8 mouse cellular contexts compared by ENCODE assay signal in the genomic region with DNA sequence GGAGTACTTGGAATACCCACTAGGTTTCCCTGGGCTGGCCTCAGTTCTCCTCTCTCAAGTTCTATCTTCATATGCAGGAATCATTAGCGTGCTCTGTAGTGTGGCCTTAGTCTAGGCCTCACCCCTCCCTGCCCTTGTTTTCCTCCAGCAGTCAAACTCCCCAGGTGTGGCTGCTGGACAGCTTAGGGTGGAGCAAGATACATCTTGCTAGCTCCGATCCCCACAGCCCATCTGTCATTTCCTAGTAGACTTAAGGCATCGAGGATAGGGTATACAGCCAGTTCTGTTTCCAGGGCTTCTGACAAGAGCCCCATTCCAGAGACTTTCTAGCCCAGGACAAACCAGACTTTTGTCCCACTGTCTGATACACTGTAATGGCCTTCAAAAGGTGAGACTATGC. TPM values are rescaled to one million over a fixed set of nuclear protein-coding genes. Genes with fewer than 3 reads are reported as not detected.
DNase-seq lines count a peak whose midpoint lies in the region; ATAC-seq and TF ChIP-seq lines count a peak whose summit lies in the region.

No protein-coding gene starts in this region.

- H3K27ac ChIP-seq in heart, embryonic 12.5 days (ENCODE audit: poor library complexity, severe bottlenecking) = no peak overlapping the region
- H3K27ac ChIP-seq in ES-Bruce4 (ENCODE audit: insufficient read depth, low read length) = peak overlapping the region; percentile 19; the same call in 1 of the 2 replicates
- H3K27ac ChIP-seq in embryonic facial prominence, embryonic 10.5 days (replicated peaks) = peak overlapping the region; percentile 93
- H3K27ac ChIP-seq in liver, embryonic 15.5 days (replicated peaks) = peak overlapping the region; percentile 26; the same call in 1 of the 2 replicates

- peaks cover under 1% of the 10 kb centered on the region; the same call in 1 of the 2 replicates for H3K36me3 ChIP-seq in heart, embryonic 12.5 days
- H3K36me3 ChIP-seq in ES-Bruce4 (ENCODE audit: control insufficient read depth, insufficient read depth, low read length, poor library complexity, severe bottlenecking) = no peaks in the 10 kb centered on the region
- H3K36me3 ChIP-seq in embryonic facial prominence, embryonic 10.5 days (replicated peaks) = peaks cover 7% of the 10 kb centered on the region
- no peaks in the 10 kb centered on the region for H3K36me3 ChIP-seq in liver, embryonic 15.5 days (replicated peaks)

- H3K27me3 ChIP-seq in heart, embryonic 12.5 days (replicated peaks) = no peaks in the 10 kb centered on the region
- no peaks in the 10 kb centered on the region for H3K27me3 ChIP-seq in ES-Bruce4 (ENCODE audit: control insufficient read depth, insufficient read depth, low read length, poor library complexity, severe bottlenecking)
- no peaks in the 10 kb centered on the region for H3K27me3 ChIP-seq in embryonic facial prominence, embryonic 10.5 days (replicated peaks; ENCODE audit: low read depth, poor library complexity, severe bottlenecking)
- H3K27me3 ChIP-seq in liver, embryonic 15.5 days = no peaks in the 10 kb centered on the region

- TF ChIP-seq CTCF in ES-Bruce4 (IDR thresholded peaks at IDR 0.05; ENCODE audit: low read depth, low read length) = no peak

- no peak overlapping the region for H3K4me2 ChIP-seq in heart, embryonic 12.5 days
- peak overlapping the region; percentile 98; the same call in 1 of the 2 replicates for H3K4me2 ChIP-seq in liver, embryonic 15.5 days

- 79% methylated on average over 3 of the region's 3 CpGs for WGBS in heart, embryonic 12.5 days
- 95% methylated on average over 3 of the region's 3 CpGs for WGBS in embryonic facial prominence, embryonic 10.5 days
- 63% methylated on average over 3 of the region's 3 CpGs for WGBS in liver, embryonic 15.5 days (ENCODE audit: insufficient replicate concordance)

- H3K9ac ChIP-seq in heart, embryonic 12.5 days = no peak overlapping the region
- H3K9ac ChIP-seq in ES-Bruce4 (ENCODE audit: low read depth, poor library complexity, severe bottlenecking) = no peak overlapping the region
- H3K9ac ChIP-seq in liver, embryonic 15.5 days = no peak overlapping the region

- no peaks in the 10 kb centered on the region for H3K9me3 ChIP-seq in heart, embryonic 12.5 days (replicated peaks)
- no peaks in the 10 kb centered on the region for H3K9me3 ChIP-seq in ES-Bruce4 (replicated peaks; ENCODE audit: control insufficient read depth, insufficient read depth, low read length, poor library complexity, severe bottlenecking)
- no peaks in the 10 kb centered on the region for H3K9me3 ChIP-seq in embryonic facial prominence, embryonic 10.5 days
- H3K9me3 ChIP-seq in liver, embryonic 15.5 days (replicated peaks) = no peaks in the 10 kb centered on the region

- no peak for ATAC-seq in heart, embryonic 12.5 days (ENCODE audit: insufficient number of reproducible peaks, low FRiP score)
- ATAC-seq in liver, embryonic 15.5 days (ENCODE audit: insufficient read depth) = no peak

- no peak for TF ChIP-seq POLR2A in ES-Bruce4 (IDR thresholded peaks at IDR 0.05; ENCODE audit: insufficient read depth, low read length)

- TF ChIP-seq EP300 in ES-Bruce4 (IDR thresholded peaks at IDR 0.05; ENCODE audit: insufficient read depth, low read depth, low read length) = no peak

- no peak overlapping the region for H3K4me3 ChIP-seq in heart, embryonic 12.5 days
- no peak overlapping the region for H3K4me3 ChIP-seq in ES-Bruce4 (ENCODE audit: low read depth, low read length)
- peak overlapping the region; percentile 90; the same call in 1 of the 2 replicates for H3K4me3 ChIP-seq in embryonic facial prominence, embryonic 10.5 days
- H3K4me3 ChIP-seq in liver, embryonic 15.5 days (replicated peaks) = no peak overlapping the region; the same call in 1 of the 2 replicates

- peaks cover 71% of the 10 kb centered on the region for H3K4me1 ChIP-seq in heart, embryonic 12.5 days (replicated peaks)
- H3K4me1 ChIP-seq in ES-Bruce4 (ENCODE audit: control insufficient read depth, insufficient read depth, low read length) = peaks cover 22% of the 10 kb centered on the region
- H3K4me1 ChIP-seq in embryonic facial prominence, embryonic 10.5 days = peaks cover 90% of the 10 kb centered on the region
- H3K4me1 ChIP-seq in liver, embryonic 15.5 days (replicated peaks) = peaks cover 86% of the 10 kb centered on the region

- DNase-seq in heart, postnatal 4 days = peak; percentile 5
- DNase-seq in embryonic facial prominence, embryonic 10.5 days (ENCODE audit: low spot score) = no peak
- DNase-seq in left cerebral cortex, postnatal 10 days (ENCODE audit: extremely low spot score in 1 of 2, low spot score in 2 of 2) = no peak
- no peak for DNase-seq in thymus, postnatal 14 days
- DNase-seq in kidney, adult 11 months = no peak

- intact Hi-C loops in left cerebral cortex, postnatal 10 days (cut with DNase I) = no loop called here

RNA-seq across cellular contexts. Expression of gene Txnrd2, which starts 34.5 kb away (rescaled TPM):
- 10 to 100 TPM; 26.7 to 29.0 TPM for total RNA-seq in heart, postnatal 4 days (2021)
- polyA plus RNA-seq in heart, embryonic 12.5 days (2016; fragmentation: Nextera tagmentation; extraction: Ambion mirVana) = 34.9 and 37.2 TPM in 2 replicates
- polyA plus RNA-seq in ES-Bruce4 (2011; ENCODE audit: insufficient read depth, insufficient read length, low read depth, missing spikeins) = 7.1 and 9.3 TPM in 2 replicates
- polyA plus RNA-seq in embryonic facial prominence, embryonic 10.5 days (2016; fragmentation: Nextera tagmentation; extraction: Ambion mirVana) = 27.9 and 32.3 TPM in 2 replicates
- polyA plus RNA-seq in liver, embryonic 15.5 days (2015; fragmentation: Nextera tagmentation; extraction: Ambion mirVana) = 101 and 114 TPM in 2 replicates
- 10 to 100 TPM; 24.1 to 27.4 TPM for total RNA-seq in left cerebral cortex, postnatal 10 days (2021)

RNA-seq across cellular contexts. Expression of gene Comt, which starts 34.9 kb away (rescaled TPM):
- total RNA-seq in heart, postnatal 4 days (2021) = 100 to 1,000 TPM; 116 to 122 TPM
- polyA plus RNA-seq in heart, embryonic 12.5 days (2016; fragmentation: Nextera tagmentation; extraction: Ambion mirVana) = 88.2 and 90.8 TPM in 2 replicates
- 13.6 and 15.4 TPM in 2 replicates for polyA plus RNA-seq in ES-Bruce4 (2011; ENCODE audit: insufficient read depth, insufficient read length, low read depth, missing spikeins)
- 56.2 and 58.4 TPM in 2 replicates for polyA plus RNA-seq in embryonic facial prominence, embryonic 10.5 days (2016; fragmentation: Nextera tagmentation; extraction: Ambion mirVana)
- 87.6 and 94.1 TPM in 2 replicates for polyA plus RNA-seq in liver, embryonic 15.5 days (2015; fragmentation: Nextera tagmentation; extraction: Ambion mirVana)
- total RNA-seq in left cerebral cortex, postnatal 10 days (2021) = 10 to 100 TPM; 65.2 to 66.3 TPM

RNA-seq across cellular contexts. Expression of gene Arvcf, which starts 43.7 kb away (rescaled TPM):
- 10 to 100 TPM; 43.5 to 44.2 TPM for total RNA-seq in heart, postnatal 4 days (2021)
- polyA plus RNA-seq in heart, embryonic 12.5 days (2016; fragmentation: Nextera tagmentation; extraction: Ambion mirVana) = 32.5 and 36.9 TPM in 2 replicates
- 26.3 and 38.1 TPM in 2 replicates for polyA plus RNA-seq in ES-Bruce4 (2011; ENCODE audit: insufficient read depth, insufficient read length, low read depth, missing spikeins)
- polyA plus RNA-seq in embryonic facial prominence, embryonic 10.5 days (2016; fragmentation: Nextera tagmentation; extraction: Ambion mirVana) = 65.8 and 71.2 TPM in 2 replicates
- polyA plus RNA-seq in liver, embryonic 15.5 days (2015; fragmentation: Nextera tagmentation; extraction: Ambion mirVana) = 7.6 and 9.4 TPM in 2 replicates
- total RNA-seq in left cerebral cortex, postnatal 10 days (2021) = 10 to 100 TPM; 43.0 to 46.4 TPM

RNA-seq across cellular contexts. Expression of gene Tango2, which starts 43.8 kb away (rescaled TPM):
- 10 to 100 TPM; 47.0 to 48.8 TPM for total RNA-seq in heart, postnatal 4 days (2021)
- polyA plus RNA-seq in heart, embryonic 12.5 days (2016; fragmentation: Nextera tagmentation; extraction: Ambion mirVana) = 48.4 and 50.3 TPM in 2 replicates
- 19.3 and 21.3 TPM in 2 replicates for polyA plus RNA-seq in ES-Bruce4 (2011; ENCODE audit: insufficient read depth, insufficient read length, low read depth, missing spikeins)
- polyA plus RNA-seq in embryonic facial prominence, embryonic 10.5 days (2016; fragmentation: Nextera tagmentation; extraction: Ambion mirVana) = 29.1 and 31.5 TPM in 2 replicates
- polyA plus RNA-seq in liver, embryonic 15.5 days (2015; fragmentation: Nextera tagmentation; extraction: Ambion mirVana) = 56.5 and 61.7 TPM in 2 replicates
- total RNA-seq in left cerebral cortex, postnatal 10 days (2021) = 100 to 1,000 TPM; 105 to 125 TPM
